Mouse (Mus musculus): ENCODE results near the gene Cdc37l1. TPM values are rescaled to one million over a fixed set of nuclear protein-coding genes. Genes with fewer than 3 reads are reported as not detected.

Gene Cdc37l1
- total and polyA plus RNA-seq, 3 experiments = 17.2 to 27.7 TPM; not detected in 1

- TF ChIP-seq MAFK (IDR thresholded peaks at IDR 0.05; ENCODE audit: borderline replicate concordance, low read depth, low read length) (no peak), MXI1 (IDR thresholded peaks at IDR 0.05; ENCODE audit: low read depth, low read length) (no peak), NELFE (IDR thresholded peaks at IDR 0.05; ENCODE audit: low read depth, low read length) (no peak), ZC3H11A (IDR thresholded peaks at IDR 0.05; ENCODE audit: low read depth, low read length) (no peak), TBP (IDR thresholded peaks at IDR 0.05; ENCODE audit: low read depth, low read length) (no peak)
- Histone ChIP-seq H3K4me1 (ENCODE audit: control insufficient read depth in 1 of 2, insufficient read depth in 2 of 2, low read length in 2 of 2) (no peaks in the 10 kb centered on the region), H3K4me3 (ENCODE audit: control insufficient read depth in 1 of 2, insufficient read depth in 1 of 2, low read depth in 2 of 2, low read length in 2 of 2) (no peak overlapping the region), H3K9me3 (replicated peaks; ENCODE audit: insufficient read depth, low read length) (no peaks in the 10 kb centered on the region), H3K27ac (ENCODE audit: control insufficient read depth, low read depth, low read length) (no peak overlapping the region), H3K79me2 (ENCODE audit: control insufficient read depth, insufficient read depth, low read length, poor library complexity) (no peaks in the 10 kb centered on the region), H3K36me3 (ENCODE audit: control insufficient read depth in 1 of 2, insufficient read depth in 2 of 2, low read length in 2 of 2) (no peaks in the 10 kb centered on the region), H3K9ac (ENCODE audit: control insufficient read depth, low read depth, low read length, poor library complexity, severe bottlenecking) (no peak overlapping the region), H3K27me3 (ENCODE audit: control insufficient read depth in 1 of 2, insufficient read depth in 2 of 2, low read length in 2 of 2) (peaks cover 3 to 13% of the 10 kb centered on the region in 2 experiments)
- no peak for DNase-seq (ENCODE audit: low read depth, low spot score)
Observed at GRCm38 (mm10) chr19:28951251-28951650, 38.9 kb upstream of the Cdc37l1 start.

GRCm38 (mm10) chr19:28963113-28963512, 27.0 kb upstream of the Cdc37l1 start:
- no peak overlapping the region for H3K27ac ChIP-seq (ENCODE audit: control insufficient read depth, low read depth, low read length)
- no peaks in the 10 kb centered on the region for H3K4me1 ChIP-seq (ENCODE audit: control insufficient read depth in 1 of 2, insufficient read depth in 2 of 2, low read length in 2 of 2)
- peaks cover 2 to 14% of the 10 kb centered on the region in 2 experiments for H3K27me3 ChIP-seq (ENCODE audit: control insufficient read depth in 1 of 2, insufficient read depth in 2 of 2, low read length in 2 of 2)
- no peaks in the 10 kb centered on the region for H3K36me3 ChIP-seq (ENCODE audit: control insufficient read depth in 1 of 2, insufficient read depth in 2 of 2, low read length in 2 of 2)
- no peak for DNase-seq (ENCODE audit: low read depth, low spot score)
- no peak for TF ChIP-seq UBTF (IDR thresholded peaks at IDR 0.05; ENCODE audit: borderline replicate concordance, insufficient read depth, low read depth, low read length)
- TF ChIP-seq MAFK (IDR thresholded peaks at IDR 0.05; ENCODE audit: borderline replicate concordance, low read depth, low read length) = no peak
- TF ChIP-seq SMC3 (IDR thresholded peaks at IDR 0.05; ENCODE audit: low read depth, low read length) = no peak
- no peak for TF ChIP-seq ELF1 (IDR thresholded peaks at IDR 0.05; ENCODE audit: low read depth, low read length)
- TF ChIP-seq NRF1 (IDR thresholded peaks at IDR 0.05; ENCODE audit: insufficient read depth, low read depth, low read length, poor library complexity, severe bottlenecking) = no peak
- no peaks in the 10 kb centered on the region for H3K9me3 ChIP-seq (replicated peaks; ENCODE audit: insufficient read depth, low read length)
- H3K9ac ChIP-seq (ENCODE audit: control insufficient read depth, low read depth, low read length, poor library complexity, severe bottlenecking) = no peak overlapping the region
- H3K79me2 ChIP-seq (ENCODE audit: control insufficient read depth, insufficient read depth, low read length, poor library complexity) = no peaks in the 10 kb centered on the region
- no peak overlapping the region for H3K4me3 ChIP-seq (ENCODE audit: control insufficient read depth in 1 of 2, insufficient read depth in 1 of 2, low read depth in 2 of 2, low read length in 2 of 2)

- DNase-seq (ENCODE audit: low read depth, low spot score) = no peak
- H3K9me3 ChIP-seq (replicated peaks; ENCODE audit: insufficient read depth, low read length) = no peaks in the 10 kb centered on the region
- H3K79me2 ChIP-seq (ENCODE audit: control insufficient read depth, insufficient read depth, low read length, poor library complexity) = no peaks in the 10 kb centered on the region
- TF ChIP-seq JUND (IDR thresholded peaks at IDR 0.05; ENCODE audit: low read depth, low read length) (no peak), UBTF (IDR thresholded peaks at IDR 0.05; ENCODE audit: borderline replicate concordance, insufficient read depth, low read depth, low read length) (no peak), ZNF384 (IDR thresholded peaks at IDR 0.05; ENCODE audit: low read depth, low read length) (no peak), USF2 (IDR thresholded peaks at IDR 0.05; ENCODE audit: borderline replicate concordance in 1 of 2, insufficient read depth in 1 of 2, low read depth in 1 of 2, low read length in 2 of 2) (no peak), MAFK (IDR thresholded peaks at IDR 0.05; ENCODE audit: borderline replicate concordance, low read depth, low read length) (no peak), USF1 (IDR thresholded peaks at IDR 0.05; ENCODE audit: low read depth, low read length) (no peak), RCOR1 (IDR thresholded peaks at IDR 0.05; ENCODE audit: low read depth, low read length) (no peak), EP300 (IDR thresholded peaks at IDR 0.05; ENCODE audit: low read depth in 1 of 2, low read length in 2 of 2) (no peak), TAL1 (IDR thresholded peaks at IDR 0.05; ENCODE audit: low read length) (no peak), E2F4 (IDR thresholded peaks at IDR 0.05; ENCODE audit: borderline replicate concordance, low read depth, low read length) (no peak), MAZ (IDR thresholded peaks at IDR 0.05; ENCODE audit: low read depth, low read length) (no peak), POLR2AphosphoS5 (IDR thresholded peaks at IDR 0.05; ENCODE audit: borderline replicate concordance, low read depth, low read length) (no peak), POLR2AphosphoS2 (IDR thresholded peaks at IDR 0.05; ENCODE audit: low read length) (no peak), CHD2 (IDR thresholded peaks at IDR 0.05; ENCODE audit: low read length) (no peak), CTCF (IDR thresholded peaks at IDR 0.05 in 2 of 3, conservative IDR thresholded peaks at IDR 0.05 in 1 of 3; ENCODE audit: control insufficient read depth in 1 of 3, insufficient read depth in 1 of 3, low read depth in 2 of 3, low read length in 3 of 3, poor library complexity in 1 of 3, severe bottlenecking in 1 of 3) (no peak), ZMIZ1 (IDR thresholded peaks at IDR 0.05; ENCODE audit: low read depth, low read length) (no peak), GATA1 (IDR thresholded peaks at IDR 0.05; ENCODE audit: low read depth, low read length) (no peak), KAT2A (conservative IDR thresholded peaks at IDR 0.05; ENCODE audit: low read depth, low read length) (no peak), SMC3 (IDR thresholded peaks at IDR 0.05; ENCODE audit: low read depth, low read length) (no peak), NRF1 (IDR thresholded peaks at IDR 0.05; ENCODE audit: insufficient read depth, low read depth, low read length, poor library complexity, severe bottlenecking) (no peak)
- H3K27me3 ChIP-seq (ENCODE audit: control insufficient read depth in 1 of 2, insufficient read depth in 2 of 2, low read length in 2 of 2) = peaks cover 2 to 14% of the 10 kb centered on the region in 2 experiments
- H3K36me3 ChIP-seq (ENCODE audit: control insufficient read depth in 1 of 2, insufficient read depth in 2 of 2, low read length in 2 of 2) = no peaks in the 10 kb centered on the region
- no peak overlapping the region for H3K27ac ChIP-seq (ENCODE audit: control insufficient read depth, low read depth, low read length)
- H3K4me1 ChIP-seq (ENCODE audit: control insufficient read depth in 1 of 2, insufficient read depth in 2 of 2, low read length in 2 of 2) = no peaks in the 10 kb centered on the region
- no peak overlapping the region for H3K4me3 ChIP-seq (ENCODE audit: control insufficient read depth in 1 of 2, insufficient read depth in 1 of 2, low read depth in 2 of 2, low read length in 2 of 2)
- H3K9ac ChIP-seq (ENCODE audit: control insufficient read depth, low read depth, low read length, poor library complexity, severe bottlenecking) = no peak overlapping the region
Observed at GRCm38 (mm10) chr19:28963513-28963841, 26.7 kb upstream of the Cdc37l1 start.
